Mouse (Mus musculus): ENCODE measurements around the gene Nedd4.
"Not testable (repeated sequence)": the region's sequence is repeated elsewhere in the genome, so short reads cannot be mapped to it uniquely, and the experiment has no call there.

Nedd4 gene

GRCm38 (mm10) chr9:72653533-72653932 lies 8.6 kb upstream of the Nedd4 start:
- no peak for DNase-seq

DNA sequence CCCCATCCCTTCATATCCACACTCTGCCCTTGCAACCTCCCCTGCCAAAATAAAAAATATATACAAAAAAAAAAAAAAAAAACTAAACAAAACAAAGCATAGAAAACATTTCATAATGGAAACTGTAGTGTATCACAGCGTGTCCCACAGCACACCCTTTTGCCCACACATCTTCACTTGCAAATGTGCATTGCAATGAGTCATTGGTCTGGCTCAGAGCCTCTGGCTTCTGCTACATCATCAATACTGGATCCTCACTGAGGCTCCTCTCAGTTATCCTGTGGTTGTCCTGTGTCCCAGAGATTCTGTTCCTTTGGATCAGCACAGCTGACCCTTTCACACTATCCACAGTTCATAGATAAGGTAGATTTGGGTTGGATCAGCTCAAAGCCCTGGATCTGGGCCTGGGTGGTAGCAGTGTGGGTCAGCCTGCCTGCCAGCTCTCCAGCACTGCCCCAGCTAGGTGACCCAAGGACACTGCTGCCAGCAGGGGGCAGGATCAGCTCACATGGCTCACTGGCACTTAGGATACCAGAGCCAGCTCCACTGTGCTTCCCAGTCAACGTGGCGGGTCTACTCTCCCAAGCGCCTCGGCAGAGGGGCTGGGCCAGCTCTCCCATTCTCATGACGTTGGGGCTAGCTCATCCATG lies 7.4 kb upstream of the Nedd4 start:
- no peak for DNase-seq

- DNase-seq: no peak
Observed at GRCm38 (mm10) chr9:72655602-72656001, 6.5 kb upstream of the Nedd4 start.

DNA sequence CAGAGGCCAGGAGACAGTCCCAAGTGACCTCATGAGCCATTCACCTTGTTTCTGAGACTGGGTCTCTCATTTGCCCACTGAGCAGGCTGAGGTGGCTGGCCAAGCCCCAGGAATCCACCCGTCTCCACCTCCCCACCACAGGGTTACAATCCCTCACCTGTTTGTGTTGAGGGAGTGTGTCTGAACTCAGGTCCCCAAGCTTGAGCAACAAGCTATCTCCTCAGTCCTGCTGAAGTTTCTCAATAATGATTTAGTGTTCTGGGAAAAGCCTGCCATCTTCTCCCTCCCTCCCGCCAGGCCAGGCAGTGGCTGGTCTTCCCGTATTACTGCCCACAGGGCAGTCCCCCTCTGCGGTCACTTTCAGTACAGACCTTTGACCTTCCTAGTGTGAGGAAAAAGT lies 5.7 kb upstream of the Nedd4 start:
- no peak for DNase-seq

- DNase-seq: no peak
Observed at GRCm38 (mm10) chr9:72656940-72657339, 5.2 kb upstream of the Nedd4 start.

DNA sequence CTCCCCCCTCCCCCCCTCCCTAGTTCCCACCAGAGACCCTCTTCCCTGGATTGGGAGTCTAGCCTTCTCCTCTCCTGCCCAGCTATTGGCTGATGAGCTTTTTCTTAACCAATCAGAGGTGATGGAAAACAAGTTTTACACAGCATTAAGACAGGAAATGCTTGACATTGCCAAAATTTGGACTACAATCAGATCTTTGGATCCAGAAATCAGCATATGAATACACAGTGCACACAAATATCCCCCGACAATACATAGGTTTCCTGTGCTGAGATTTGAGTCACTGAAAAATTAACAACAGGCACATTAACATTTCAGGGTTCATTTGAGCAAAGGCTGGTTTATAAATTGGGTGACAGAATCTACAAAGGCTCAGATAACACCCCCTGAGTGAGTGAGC lies 4.5 kb upstream of the Nedd4 start:
- DNase-seq: no peak

GRCm38 (mm10) chr9:72660139-72660538 lies 2.0 kb upstream of the Nedd4 start:
- DNase-seq: no peak

- DNase-seq: no peak
Observed at GRCm38 (mm10) chr9:72660911-72661310, 1.2 kb upstream of the Nedd4 start.

DNA sequence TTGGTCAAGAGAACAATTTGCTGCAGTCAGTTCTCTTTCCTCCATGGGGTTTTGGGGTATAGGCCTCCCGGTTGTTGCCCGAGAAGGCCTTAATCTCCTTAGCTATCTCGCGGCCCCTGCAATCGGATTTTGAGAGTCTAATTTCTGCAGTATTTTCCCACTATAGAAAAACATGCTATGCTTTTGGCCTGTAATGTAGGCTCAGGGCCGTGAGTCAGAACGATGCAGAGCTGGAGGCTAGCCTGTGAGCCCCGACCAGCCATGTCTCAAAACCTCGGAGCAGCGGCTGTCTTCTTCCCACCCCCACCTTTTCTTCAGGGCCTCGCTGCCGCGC lies 618 bp upstream of the Nedd4 start:
- no peak for DNase-seq

GRCm38 (mm10) chr9:72662691-72663533 lies 766 bp downstream of the Nedd4 start:
- peak; percentile 81 for DNase-seq

DNA sequence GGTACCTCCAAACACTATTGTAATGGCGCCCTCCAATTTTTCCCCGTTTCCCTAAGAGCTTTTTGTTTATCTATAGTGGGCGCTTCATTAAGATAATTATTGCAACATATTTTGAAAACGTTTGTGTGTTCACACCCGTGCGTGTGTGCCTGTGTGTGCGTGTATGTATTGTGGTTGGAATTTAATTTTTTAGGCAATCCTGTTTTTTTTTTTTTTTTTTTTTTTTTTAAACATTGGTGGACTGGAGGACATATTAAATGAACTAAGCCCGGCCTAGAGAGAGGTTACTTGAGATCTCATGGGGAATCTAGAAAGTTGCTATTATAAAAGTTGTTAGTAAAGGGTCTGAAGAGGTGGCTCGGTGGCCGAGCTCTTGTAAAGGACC lies 1.4 kb downstream of the Nedd4 start:
- no peak for DNase-seq

DNA sequence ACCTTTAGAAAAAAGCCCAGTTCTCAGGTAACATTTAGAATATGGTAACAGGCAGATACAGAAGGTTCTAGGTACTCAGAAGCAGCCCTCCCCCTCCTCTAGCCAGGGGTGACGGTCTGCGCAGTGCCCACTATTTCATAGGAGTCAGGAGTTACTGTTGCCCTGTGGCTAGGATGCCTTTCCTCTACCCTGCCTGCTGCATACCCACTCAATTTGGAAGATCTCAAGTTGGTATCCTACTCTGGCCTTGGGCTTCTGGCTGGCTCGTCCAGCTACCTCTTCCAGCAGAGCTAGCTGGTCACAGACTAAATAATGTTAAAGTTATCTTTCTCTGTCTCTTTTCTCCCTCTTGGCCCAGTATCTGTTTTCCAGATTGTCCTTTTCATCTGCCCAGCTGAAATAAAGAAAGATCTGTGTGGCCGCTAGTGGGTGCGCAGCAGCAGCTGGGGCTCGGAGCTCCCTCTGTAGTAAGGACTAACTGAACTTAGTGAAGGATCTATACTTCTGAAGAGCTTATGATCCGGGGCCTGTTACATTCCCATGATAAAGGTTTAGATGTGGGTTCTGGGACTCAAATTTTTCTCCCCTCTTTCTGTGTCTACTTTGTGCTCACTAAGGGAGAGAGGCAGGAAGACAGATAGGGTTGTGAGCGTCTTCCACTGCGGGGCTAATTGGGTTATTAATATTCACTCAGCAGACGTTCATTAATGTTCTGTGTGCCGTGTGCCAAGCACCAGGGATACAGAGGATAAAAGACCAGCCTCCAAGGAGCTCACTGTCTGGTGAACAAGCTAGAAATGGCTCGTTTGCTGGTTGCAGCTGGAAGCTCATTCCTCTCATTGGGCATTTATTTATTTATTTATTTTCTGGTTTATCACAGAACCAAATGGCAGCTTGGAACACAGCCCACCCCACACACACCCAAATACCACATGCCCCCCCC lies 2.5 kb downstream of the Nedd4 start:
- no peak for DNase-seq

GRCm38 (mm10) chr9:72665517-72665916 lies 3.4 kb downstream of the Nedd4 start:
- DNase-seq: no peak

DNA sequence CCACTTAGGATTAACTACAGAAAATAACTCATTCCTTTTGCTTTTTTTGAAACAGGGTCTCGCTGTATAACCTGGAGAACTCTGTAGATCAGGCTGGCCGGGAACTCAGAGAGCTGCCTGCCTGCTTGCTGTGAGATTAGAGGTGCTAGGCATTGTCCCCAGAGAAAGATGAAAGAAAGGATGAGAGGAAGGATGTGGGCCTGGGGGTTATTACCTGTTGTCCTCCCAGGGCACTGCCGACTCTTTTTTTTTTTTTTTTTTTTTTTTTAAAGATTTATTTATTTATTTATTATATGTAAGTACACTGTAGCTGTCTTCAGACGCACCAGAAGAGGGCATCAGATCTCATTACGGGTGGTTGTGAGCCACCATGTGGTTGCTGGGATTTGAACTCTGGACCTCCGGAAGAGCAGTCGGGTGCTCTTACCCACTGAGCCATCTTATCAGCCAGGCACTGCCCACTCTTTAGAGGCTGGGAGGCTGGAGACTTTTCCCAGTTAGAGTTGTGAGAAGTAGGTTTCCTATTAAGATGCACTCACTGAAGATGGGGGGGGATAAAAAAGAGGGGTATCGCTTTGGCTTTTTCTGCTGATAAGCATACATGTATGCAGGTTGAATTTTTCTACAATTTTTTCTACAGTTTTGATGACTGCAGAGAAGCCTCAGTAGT lies 4.3 kb downstream of the Nedd4 start:
- not testable (repeated sequence) for DNase-seq

DNA sequence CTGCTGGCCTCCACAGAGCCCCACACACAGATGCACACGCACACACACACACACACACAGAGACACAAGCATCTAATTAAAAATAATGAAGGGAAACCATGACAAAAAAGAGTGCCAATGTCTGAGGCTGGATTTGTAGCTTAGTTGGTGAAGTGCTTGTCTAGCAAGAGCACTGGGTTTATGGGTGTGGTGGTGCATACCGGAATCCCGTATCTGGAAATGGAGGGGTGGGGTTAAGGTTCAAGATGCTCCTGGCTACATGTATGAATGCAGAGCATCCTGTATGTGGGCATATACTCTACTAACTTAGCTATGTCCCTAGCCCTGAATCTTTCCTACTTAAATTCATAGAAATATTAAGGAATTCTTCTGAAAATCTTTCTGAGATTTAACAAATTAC lies 5.0 kb downstream of the Nedd4 start:
- DNase-seq: no peak

- no peak for DNase-seq
Observed at GRCm38 (mm10) chr9:72669383-72669782, 7.2 kb downstream of the Nedd4 start.

- DNase-seq: peak; percentile 88
Observed at GRCm38 (mm10) chr9:72672361-72672760, 10.2 kb downstream of the Nedd4 start.

- DNase-seq: no peak
Observed at GRCm38 (mm10) chr9:72674957-72675744, 13.0 kb downstream of the Nedd4 start.

- DNase-seq: no peak
Observed at GRCm38 (mm10) chr9:72675745-72676200, 13.6 kb downstream of the Nedd4 start.

DNA sequence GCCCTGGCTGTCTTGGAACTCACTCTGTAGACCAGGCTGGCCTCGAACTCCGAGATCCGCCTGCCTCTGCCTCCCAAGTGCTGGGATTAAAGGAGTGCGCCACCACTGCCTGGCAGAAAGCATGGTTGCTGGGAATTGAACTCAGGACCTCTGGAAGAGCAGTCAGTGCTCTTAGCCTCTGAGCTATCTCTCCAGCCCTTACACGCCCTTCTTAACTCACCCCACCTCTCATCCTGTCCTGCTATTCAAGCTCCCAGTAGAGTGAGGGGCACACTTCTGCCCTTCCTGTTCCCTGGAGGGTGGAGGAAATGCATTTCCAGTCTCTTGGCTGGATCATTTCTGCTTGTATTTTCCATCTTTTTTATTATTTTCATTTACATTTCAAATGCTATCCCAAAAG lies 15.5 kb downstream of the Nedd4 start:
- DNase-seq: no peak

DNA sequence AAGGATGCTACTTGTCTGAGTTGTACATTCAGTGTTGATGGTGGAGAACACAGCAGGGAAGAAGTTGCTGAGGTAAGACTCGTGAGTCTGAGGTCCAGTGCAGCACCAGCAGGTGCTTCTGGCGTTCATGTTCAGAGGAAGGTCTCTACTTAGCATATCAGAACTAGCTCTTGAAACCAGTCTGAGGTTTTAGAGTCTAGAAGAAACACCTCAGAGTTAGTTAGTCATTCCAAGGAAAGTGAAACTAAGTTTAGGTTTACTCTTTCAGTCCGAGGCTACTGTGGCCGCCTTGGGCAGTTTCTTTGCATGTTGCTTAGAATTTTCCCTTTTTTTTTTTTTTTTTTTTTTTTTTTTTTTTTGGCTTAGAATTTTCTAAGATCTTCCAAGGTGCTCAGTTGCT lies 16.6 kb downstream of the Nedd4 start:
- no peak for DNase-seq

- DNase-seq: no peak
Observed at GRCm38 (mm10) chr9:72681652-72682228, 19.6 kb downstream of the Nedd4 start.

Measured in cerebellum, adult 9-10 months (tissue).